Mouse (Mus musculus) lung, postnatal 25 days (tissue): ENCODE results near the gene Yif1b.

Source experiments
- DNase-seq: peaks from one replicate; pipeline ENCODE4 v3.0.0; 2022; ENCODE audit warnings: low spot score

Gene Yif1b

GRCm38 (mm10) chr7:29244732-29245416 is 6.7 kb downstream of the Yif1b start:
- DNase-seq = no peak

- no peak for DNase-seq
Observed at GRCm38 (mm10) chr7:29246015-29246414, 7.9 kb downstream of the Yif1b start.

- no peak for DNase-seq
Observed at GRCm38 (mm10) chr7:29246619-29247313, 8.6 kb downstream of the Yif1b start.

- peak; percentile 80 for DNase-seq
Observed at GRCm38 (mm10) chr7:29247314-29247700, 9.2 kb downstream of the Yif1b start.

- DNase-seq = no peak
Observed at GRCm38 (mm10) chr7:29247706-29248105, 9.6 kb downstream of the Yif1b start.

- peak; percentile 53 for DNase-seq
Observed at GRCm38 (mm10) chr7:29248261-29248841, 10.2 kb downstream of the Yif1b start, which contains the start of gene 2200002D01Rik. 2200002D01Rik (minus strand) TSS chr7:29248466.

- DNase-seq = no peak
Observed at GRCm38 (mm10) chr7:29251166-29251565, 13.0 kb downstream of the Yif1b start.

GRCm38 (mm10) chr7:29253842-29254241 is 15.7 kb downstream of the Yif1b start:
- DNase-seq = no peak

GRCm38 (mm10) chr7:29255875-29256274 is 17.7 kb downstream of the Yif1b start:
- DNase-seq = no peak

GRCm38 (mm10) chr7:29257368-29257767 is 19.2 kb downstream of the Yif1b start:
- DNase-seq = peak; percentile 91

GRCm38 (mm10) chr7:29259781-29260730 is 21.9 kb downstream of the Yif1b start:
- no peak for DNase-seq

- DNase-seq = no peak
Observed at GRCm38 (mm10) chr7:29262151-29262550, 24.0 kb downstream of the Yif1b start.

- DNase-seq = no peak
Observed at GRCm38 (mm10) chr7:29263831-29264230, 25.7 kb downstream of the Yif1b start.

- DNase-seq = no peak
Observed at GRCm38 (mm10) chr7:29265636-29266035, 27.5 kb downstream of the Yif1b start.

- DNase-seq = peak; percentile 61
Observed at GRCm38 (mm10) chr7:29266931-29267330, 28.8 kb downstream of the Yif1b start.

- no peak for DNase-seq
Observed at GRCm38 (mm10) chr7:29270445-29270844, 32.3 kb downstream of the Yif1b start.

- DNase-seq = no peak
Observed at GRCm38 (mm10) chr7:29271687-29272465, 33.7 kb downstream of the Yif1b start.

GRCm38 (mm10) chr7:29276715-29277114 is 38.6 kb downstream of the Yif1b start:
- no peak for DNase-seq

GRCm38 (mm10) chr7:29277510-29277909 is 39.4 kb downstream of the Yif1b start:
- no peak for DNase-seq

- DNase-seq = no peak
Observed at GRCm38 (mm10) chr7:29279261-29279660, 41.1 kb downstream of the Yif1b start.

- no peak for DNase-seq
Observed at GRCm38 (mm10) chr7:29279924-29280323, 41.8 kb downstream of the Yif1b start.
